Mouse (Mus musculus): ENCODE measurements around the gene Ptms. TPM values are rescaled to one million over a fixed set of nuclear protein-coding genes. Genes with fewer than 3 reads are reported as not detected.
A peak's percentile ranks its signal among the peaks of the same experiment; 100 is the strongest.

Gene Ptms
- polyA plus RNA-seq, 1 experiment from 2014 or later = 454 TPM

- peaks cover 56% of the 10 kb centered on the region for H3K4me1 ChIP-seq
- H3K27me3 ChIP-seq = no peaks in the 10 kb centered on the region
- H3K36me3 ChIP-seq = no peaks in the 10 kb centered on the region
- ATAC-seq (ENCODE audit: borderline replicate concordance, extremely low read depth, low FRiP score, low TSS enrichment) = 0 out of 2 replicates have a peak, but pooled peaks have one; percentile 16
- H3K4me3 ChIP-seq = peak overlapping the region; percentile 23
- peak overlapping the region; percentile 41 for H3K9ac ChIP-seq
- H3K27ac ChIP-seq = peak overlapping the region; percentile 97
- no peaks in the 10 kb centered on the region for H3K9me3 ChIP-seq
- WGBS = 19% methylated on average over 12 of the region's 12 CpGs
- peak overlapping the region; percentile 57 for H3K4me2 ChIP-seq
Measured at GRCm38 (mm10) chr6:124925173-124925793, 5.4 kb upstream of the Ptms start.

DNA sequence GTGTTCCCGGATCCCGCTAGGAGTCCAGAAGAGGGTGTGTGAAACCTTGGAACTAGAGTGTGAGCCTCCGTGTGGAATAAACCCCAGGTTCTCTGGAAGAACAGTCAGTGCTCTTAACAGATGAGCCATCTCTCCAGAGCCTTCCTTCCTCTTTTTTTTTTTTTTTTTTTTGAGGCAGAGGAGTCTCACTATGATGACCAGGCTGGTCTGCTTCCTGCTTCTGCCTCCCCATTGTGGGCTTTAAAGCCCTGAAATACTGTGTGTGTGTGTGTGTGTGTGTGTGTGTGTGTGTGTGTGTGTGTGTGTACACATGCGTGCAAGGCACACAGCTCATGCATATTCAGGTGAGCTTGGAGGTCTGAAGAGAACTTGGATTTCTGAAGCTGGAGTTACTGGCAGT, 1.6 kb upstream of the Ptms start:
- no peak for ATAC-seq (ENCODE audit: borderline replicate concordance, extremely low read depth, low FRiP score, low TSS enrichment)
- H3K4me2 ChIP-seq = no peak overlapping the region
- H3K4me3 ChIP-seq = no peak overlapping the region
- H3K36me3 ChIP-seq = no peaks in the 10 kb centered on the region
- no peak overlapping the region for H3K9ac ChIP-seq
- no peaks in the 10 kb centered on the region for H3K27me3 ChIP-seq
- H3K9me3 ChIP-seq = no peaks in the 10 kb centered on the region
- H3K4me1 ChIP-seq = peaks cover 56% of the 10 kb centered on the region
- peak overlapping the region; percentile 100 for H3K27ac ChIP-seq
- WGBS = 48% methylated on average over 4 of the region's 4 CpGs

GRCm38 (mm10) chr6:124920318-124921085, 599 bp upstream of the Ptms start:
- Histone ChIP-seq H3K36me3 (no peaks in the 10 kb centered on the region), H3K4me3 (peak overlapping the region; percentile 95), H3K27me3 (no peaks in the 10 kb centered on the region), H3K27ac (peak overlapping the region; percentile 100), H3K4me2 (peak overlapping the region; percentile 86), H3K9ac (peak overlapping the region; percentile 34), H3K4me1 (peaks cover 55% of the 10 kb centered on the region), H3K9me3 (no peaks in the 10 kb centered on the region)
- WGBS = 21% methylated on average over 9 of the region's 9 CpGs
- ATAC-seq (ENCODE audit: borderline replicate concordance, extremely low read depth, low FRiP score, low TSS enrichment) = no peak

GRCm38 (mm10) chr6:124918890-124919627, 844 bp downstream of the Ptms start:
- ATAC-seq (ENCODE audit: borderline replicate concordance, extremely low read depth, low FRiP score, low TSS enrichment) = no peak
- H3K9ac ChIP-seq = no peak overlapping the region
- WGBS = 19% methylated on average over 13 of the region's 14 CpGs
- no peaks in the 10 kb centered on the region for H3K9me3 ChIP-seq
- H3K36me3 ChIP-seq = peaks cover 10% of the 10 kb centered on the region
- H3K4me2 ChIP-seq = peak overlapping the region; percentile 86
- no peaks in the 10 kb centered on the region for H3K27me3 ChIP-seq
- peaks cover 59% of the 10 kb centered on the region for H3K4me1 ChIP-seq
- peak overlapping the region; percentile 95 for H3K4me3 ChIP-seq
- peak overlapping the region; percentile 100 for H3K27ac ChIP-seq

DNA sequence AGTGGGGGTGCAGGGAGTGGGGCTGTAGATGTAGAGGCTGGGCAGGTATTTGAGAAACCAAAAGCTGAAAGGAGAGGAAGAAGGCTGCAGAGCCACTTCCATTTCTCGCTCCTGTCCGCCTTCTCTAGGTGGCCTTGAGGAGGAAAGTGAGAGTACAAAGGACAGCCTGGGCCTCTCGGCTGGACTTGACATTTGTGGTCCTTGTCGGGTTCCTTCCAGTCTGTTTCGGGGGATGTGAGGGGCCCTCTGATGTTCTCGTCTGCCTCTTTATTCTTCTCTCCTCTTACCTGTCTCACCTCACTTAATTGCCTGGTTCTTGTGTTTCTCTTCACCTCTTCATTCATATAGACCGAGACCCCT, 1.6 kb downstream of the Ptms start:
- Histone ChIP-seq H3K27me3 (no peaks in the 10 kb centered on the region), H3K4me1 (peaks cover 66% of the 10 kb centered on the region), H3K9me3 (no peaks in the 10 kb centered on the region), H3K9ac (peak overlapping the region; percentile 55), H3K4me2 (peak overlapping the region; percentile 86), H3K36me3 (peaks cover 18% of the 10 kb centered on the region), H3K27ac (peak overlapping the region; percentile 100), H3K4me3 (peak overlapping the region; percentile 95)
- whole genome bisulfite sequencing = 5% methylated on average over 7 of the region's 7 CpGs
- no peak for ATAC-seq (ENCODE audit: borderline replicate concordance, extremely low read depth, low FRiP score, low TSS enrichment)

DNA sequence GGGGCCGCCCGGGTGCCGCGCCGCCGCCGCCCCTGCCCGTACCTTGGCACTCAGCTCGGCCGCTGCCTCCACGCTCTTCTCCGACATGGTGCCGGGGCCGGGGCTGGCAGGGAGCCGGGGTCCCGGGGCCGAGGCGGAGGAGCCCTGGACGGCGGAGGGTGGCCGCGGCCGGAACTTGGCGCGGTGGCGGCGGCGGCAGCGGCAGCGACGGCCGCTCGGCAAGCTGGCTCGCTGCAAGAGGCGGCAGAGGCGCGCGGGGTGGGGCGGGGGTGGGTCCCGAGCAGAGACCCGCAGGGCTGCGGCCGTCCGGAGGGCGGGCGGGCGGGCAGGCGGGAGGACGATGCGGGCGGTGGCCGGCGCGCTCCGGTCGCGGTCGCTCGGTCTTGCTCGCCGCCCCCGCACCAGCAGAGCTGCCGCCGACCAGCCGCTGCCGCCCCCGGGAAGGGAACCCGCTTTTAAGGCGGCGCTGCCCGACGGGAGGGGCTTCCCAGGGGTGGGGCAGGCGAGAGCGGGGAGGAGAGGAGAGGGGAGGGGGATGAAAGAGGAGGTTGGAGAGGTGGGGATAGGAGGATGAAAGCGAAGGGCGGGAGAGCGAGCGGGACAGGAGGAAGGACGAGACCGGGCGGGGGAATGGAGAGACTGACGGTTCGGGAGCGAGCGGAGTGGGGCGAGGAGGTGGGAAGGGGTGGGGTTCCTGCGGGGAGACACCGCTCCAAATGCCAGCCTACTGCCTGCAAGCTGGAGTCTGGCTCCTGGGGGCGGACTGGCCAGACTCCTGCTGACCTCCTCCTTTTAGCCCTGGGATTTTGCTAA, 2.2 kb downstream of the Ptms start:
- Histone ChIP-seq H3K4me3 (peak overlapping the region; percentile 95), H3K27ac (peak overlapping the region; percentile 100), H3K4me1 (peaks cover 66% of the 10 kb centered on the region), H3K27me3 (no peaks in the 10 kb centered on the region), H3K4me2 (peak overlapping the region; percentile 86), H3K9me3 (no peaks in the 10 kb centered on the region), H3K9ac (peak overlapping the region; percentile 100), H3K36me3 (peaks cover 23% of the 10 kb centered on the region)
- WGBS = under 1% methylated on average over 74 of the region's 89 CpGs
- ATAC-seq (ENCODE audit: borderline replicate concordance, extremely low read depth, low FRiP score, low TSS enrichment) = peak; percentile 73

DNA sequence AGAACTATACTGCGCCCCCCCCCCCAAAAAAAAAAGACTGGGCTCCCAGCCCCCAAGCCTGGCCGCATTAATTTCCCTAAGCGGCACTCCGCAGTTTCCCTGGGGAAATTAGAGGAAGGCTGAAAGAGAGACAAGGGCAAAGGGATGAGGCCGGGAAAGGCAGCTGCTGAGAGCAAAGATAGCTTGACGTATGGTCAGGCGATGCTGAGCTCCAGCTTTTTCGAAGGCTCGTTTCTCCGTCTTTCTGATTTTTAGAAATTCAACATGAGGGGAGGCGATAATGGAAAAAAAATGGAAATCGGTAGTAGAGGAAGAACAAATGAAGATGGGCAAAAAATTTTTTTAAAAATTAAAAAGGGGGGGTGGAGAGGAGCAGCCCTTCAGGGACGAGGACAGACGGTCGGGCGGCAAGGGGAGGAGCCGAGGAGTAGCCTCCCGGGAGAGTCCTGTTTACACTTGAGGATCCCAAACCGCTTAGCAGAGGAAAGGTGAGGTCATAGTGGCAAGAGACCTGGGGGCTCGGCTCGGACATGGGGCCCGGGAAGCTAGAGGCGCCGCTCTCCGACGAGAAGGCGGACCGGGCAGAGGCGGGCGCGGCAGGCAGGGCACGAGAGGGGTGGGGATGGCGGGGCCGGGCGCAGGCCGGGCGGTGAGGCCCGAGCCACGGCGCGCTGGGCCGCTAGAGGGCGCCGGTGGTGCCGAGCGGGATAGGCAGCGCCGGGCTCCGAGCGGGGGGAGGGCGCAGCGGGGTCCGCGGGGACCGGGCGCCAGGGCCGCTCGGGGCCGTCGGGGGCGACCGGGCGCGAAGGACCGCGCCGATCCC, 3.0 kb downstream of the Ptms start:
- Histone ChIP-seq H3K9me3 (no peaks in the 10 kb centered on the region), H3K4me2 (peak overlapping the region; percentile 86), H3K27ac (peak overlapping the region; percentile 100), H3K36me3 (peaks cover 24% of the 10 kb centered on the region), H3K27me3 (no peaks in the 10 kb centered on the region), H3K4me1 (peaks cover 66% of the 10 kb centered on the region), H3K4me3 (peak overlapping the region; percentile 95), H3K9ac (peak overlapping the region; percentile 100)
- WGBS = under 1% methylated on average over 50 of the region's 67 CpGs
- peak; percentile 67 for ATAC-seq (ENCODE audit: borderline replicate concordance, extremely low read depth, low FRiP score, low TSS enrichment)

- Histone ChIP-seq H3K27ac (peak overlapping the region; percentile 100), H3K36me3 (peaks cover 24% of the 10 kb centered on the region), H3K4me2 (peak overlapping the region; percentile 86), H3K9ac (peak overlapping the region; percentile 100), H3K4me1 (peaks cover 64% of the 10 kb centered on the region), H3K9me3 (no peaks in the 10 kb centered on the region), H3K27me3 (no peaks in the 10 kb centered on the region), H3K4me3 (peak overlapping the region; percentile 95)
- 4% methylated on average over 12 of the region's 12 CpGs for WGBS
- no peak for ATAC-seq (ENCODE audit: borderline replicate concordance, extremely low read depth, low FRiP score, low TSS enrichment)
Measured at GRCm38 (mm10) chr6:124915942-124916694, 3.8 kb downstream of the Ptms start.

DNA sequence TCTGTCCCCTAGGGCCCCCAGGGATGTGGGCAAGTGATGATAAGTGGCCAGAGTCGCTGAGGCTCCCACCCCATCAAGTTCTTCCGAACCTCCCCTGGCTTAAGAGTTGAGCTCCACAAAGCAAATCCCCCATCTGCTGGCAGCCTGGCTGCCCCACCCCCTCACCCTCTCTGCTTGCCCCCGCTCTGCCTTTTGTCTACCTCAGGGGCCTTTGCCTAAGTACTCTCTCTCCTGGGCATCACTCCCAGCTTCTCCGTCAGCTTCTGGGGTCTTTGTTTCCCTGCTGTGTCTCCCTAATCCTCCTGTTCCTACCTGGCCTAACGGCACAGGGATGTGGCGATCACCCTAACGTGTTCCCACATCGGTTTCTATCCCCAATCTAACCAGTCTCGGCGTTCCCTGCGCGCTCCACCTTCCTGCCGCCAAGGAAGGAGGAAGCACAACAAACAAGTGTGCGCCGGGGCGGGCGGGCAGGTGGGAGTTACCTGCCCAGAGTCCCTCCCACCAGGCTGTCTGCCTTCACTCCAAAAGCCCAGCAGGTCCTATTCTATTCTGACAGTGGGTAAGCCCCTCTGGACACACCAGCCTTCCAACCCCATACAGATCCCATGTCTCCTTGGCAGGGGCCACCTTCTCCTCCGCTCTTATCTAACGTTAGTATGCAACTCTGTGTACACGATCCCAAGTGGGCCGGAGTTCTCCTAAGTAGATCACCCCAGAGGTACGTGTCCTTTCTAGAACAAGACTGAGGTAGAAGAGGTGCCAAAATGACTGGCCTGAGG, 4.6 kb downstream of the Ptms start:
- Histone ChIP-seq H3K36me3 (peaks cover 24% of the 10 kb centered on the region), H3K4me1 (peaks cover 63% of the 10 kb centered on the region), H3K9ac (peak overlapping the region; percentile 100), H3K4me2 (peak overlapping the region; percentile 86), H3K9me3 (no peaks in the 10 kb centered on the region), H3K4me3 (peak overlapping the region; percentile 95), H3K27ac (peak overlapping the region; percentile 100; the same call in 1 of the 2 replicates), H3K27me3 (peaks cover 5% of the 10 kb centered on the region; the same call in 1 of the 2 replicates)
- ATAC-seq (ENCODE audit: borderline replicate concordance, extremely low read depth, low FRiP score, low TSS enrichment) = no peak
- WGBS = 21% methylated on average over 22 of the region's 22 CpGs
